Mouse (Mus musculus) heart, postnatal 10 days (tissue): Measurements from ENCODE around the gene Tvp23b. TPM values are rescaled to one million over a fixed set of nuclear protein-coding genes. Genes with fewer than 3 reads are reported as not detected.

ENCODE experiments used
- DNase-seq, 2 experiments: peaks; one replicate each; pipeline ENCODE4 v3.0.0; 2021
- intact Hi-C: fragments of 180-260 bp; cut with DNase I; formaldehyde crosslinking; loops from one replicate; pipeline ENCODE4 v1.15.1; 2025
- total RNA-seq, 2 experiments: library from RNA; stranded (reverse); gene quantifications; 2 replicates each; pipeline ENCODE4 v1.2.3; 2021

Tvp23b gene
- total RNA-seq, result 10 to 100 TPM; 18.4 to 24.4 TPM

DNA sequence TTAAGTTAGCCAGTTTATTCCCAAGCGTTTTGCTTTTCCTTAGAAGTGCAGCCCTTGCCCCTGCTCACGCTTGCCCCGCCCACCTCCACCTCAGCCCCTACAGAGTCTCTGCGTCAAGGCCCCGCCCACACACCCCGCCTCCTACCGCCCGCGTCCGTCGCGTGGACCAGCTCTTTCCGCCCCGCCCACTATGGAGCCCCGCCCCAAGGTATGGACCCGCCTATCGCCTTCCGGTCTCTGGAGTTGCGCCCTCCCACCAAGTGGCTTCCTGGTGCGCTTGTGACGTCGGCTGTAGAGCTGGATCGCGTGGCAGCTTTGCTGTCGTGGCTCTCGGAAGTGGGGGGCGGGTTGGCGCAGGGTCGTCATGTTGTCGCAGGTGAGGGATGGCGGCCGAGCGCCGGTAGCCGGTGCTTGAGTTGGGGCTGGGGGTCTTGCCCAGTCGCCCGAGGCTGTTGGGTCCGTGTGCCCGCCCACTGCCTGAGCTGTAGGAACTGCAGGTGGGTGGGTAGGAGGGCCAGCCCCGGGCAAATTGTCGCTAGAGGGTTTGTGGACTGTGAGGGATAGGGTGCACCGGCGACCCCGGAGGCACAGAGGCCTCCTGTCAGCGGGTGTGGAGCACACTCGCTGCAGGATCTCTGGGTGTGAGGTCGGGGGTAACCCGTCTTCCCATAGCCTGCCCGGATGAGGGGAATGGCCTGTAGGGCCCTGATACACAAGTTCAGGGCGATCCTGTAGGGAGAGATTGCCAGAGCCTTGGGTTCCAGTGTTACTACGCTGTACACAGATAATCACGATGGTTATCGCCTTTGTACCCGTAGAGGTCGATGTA is at the start of gene Tvp23b:
Tvp23b (plus strand) TSS at position 236 of the 829 bp plus-strand sequence.
- peak; percentile 99 for DNase-seq
- intact Hi-C loops, result no loop called here

DNA sequence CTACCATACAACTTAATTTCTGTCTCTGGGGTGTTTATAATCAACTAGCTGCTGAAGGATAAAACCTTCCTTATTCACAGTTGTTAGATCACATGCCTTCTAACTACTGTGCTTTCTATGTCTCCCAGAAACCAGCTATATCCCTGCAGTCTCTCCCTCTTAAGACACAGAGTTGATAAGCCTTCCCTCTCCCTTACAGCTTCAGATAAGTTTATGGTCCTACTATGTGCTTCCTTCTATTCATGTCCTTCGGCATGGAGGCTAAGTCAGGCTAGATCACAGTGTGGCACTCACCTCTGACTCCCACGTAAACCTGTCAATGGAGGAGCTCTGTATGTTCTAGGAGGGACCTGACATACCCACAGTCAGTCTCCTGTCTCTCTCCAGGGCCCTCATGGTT is 48.9 kb upstream of the Tvp23b start:
- no peak for DNase-seq
- intact Hi-C loops, result no loop called here

DNA sequence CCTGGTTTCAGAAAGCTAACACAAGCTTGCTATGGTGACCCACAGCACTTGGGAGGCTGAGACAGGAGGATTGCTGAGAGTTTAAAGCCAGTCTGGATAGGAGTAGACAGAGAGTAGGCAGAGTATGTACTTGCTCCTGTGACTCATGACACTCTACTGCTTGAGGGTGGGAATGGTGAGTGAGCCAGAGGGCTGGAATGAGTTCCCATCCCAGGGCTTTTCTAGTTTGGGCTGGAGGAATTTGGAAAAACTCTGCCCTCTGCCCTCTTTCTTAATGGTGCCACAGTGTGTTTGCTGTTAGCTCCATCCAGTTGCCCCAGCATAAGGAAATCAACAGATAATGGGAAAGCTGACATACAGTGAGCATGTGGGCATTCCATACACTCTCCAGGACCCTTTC is 47.3 kb upstream of the Tvp23b start:
- intact Hi-C loops, result no loop called here
- no peak for DNase-seq

DNA sequence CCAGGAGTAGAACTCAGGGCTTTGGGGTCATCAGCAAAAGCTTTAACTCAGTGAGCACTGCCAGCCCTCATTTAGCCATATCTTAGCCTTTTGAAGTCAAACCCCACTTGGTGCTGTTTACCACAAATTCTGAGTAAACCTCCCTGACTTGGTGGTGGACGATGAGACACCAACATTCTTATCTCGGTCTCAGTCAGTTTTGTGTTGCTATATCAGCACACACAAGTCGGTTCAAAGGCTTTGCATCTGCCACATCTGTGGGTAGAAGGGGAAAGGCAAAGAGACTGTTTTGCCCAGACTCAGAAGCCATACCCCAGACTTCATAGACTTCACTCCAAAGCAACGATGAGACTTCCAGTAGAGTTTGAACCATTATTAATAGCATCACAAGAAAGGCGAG is 34.7 kb upstream of the Tvp23b start:
- intact Hi-C loops, result no loop called here
- no peak for DNase-seq

DNA sequence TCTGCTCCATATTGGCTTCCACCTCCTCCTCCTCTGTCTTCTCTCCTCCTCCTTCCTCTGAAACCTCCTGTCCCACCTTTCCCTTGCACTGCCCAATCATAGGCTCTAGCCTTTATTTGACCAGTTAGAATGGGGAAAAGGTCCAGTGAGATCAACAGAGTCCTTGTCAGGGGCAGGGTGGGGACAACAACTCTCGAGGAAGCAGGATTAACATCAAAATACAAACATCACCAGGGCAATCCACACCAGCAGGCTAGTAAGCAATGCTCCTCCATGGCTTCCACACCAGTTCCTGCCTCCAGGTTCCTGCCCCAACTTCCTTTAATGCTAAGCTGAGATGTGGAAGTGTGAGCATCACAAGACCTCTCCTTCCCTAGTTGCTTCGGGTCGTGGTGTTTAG is 33.5 kb upstream of the Tvp23b start:
- intact Hi-C loops, result no loop called here
- no peak for DNase-seq

DNA sequence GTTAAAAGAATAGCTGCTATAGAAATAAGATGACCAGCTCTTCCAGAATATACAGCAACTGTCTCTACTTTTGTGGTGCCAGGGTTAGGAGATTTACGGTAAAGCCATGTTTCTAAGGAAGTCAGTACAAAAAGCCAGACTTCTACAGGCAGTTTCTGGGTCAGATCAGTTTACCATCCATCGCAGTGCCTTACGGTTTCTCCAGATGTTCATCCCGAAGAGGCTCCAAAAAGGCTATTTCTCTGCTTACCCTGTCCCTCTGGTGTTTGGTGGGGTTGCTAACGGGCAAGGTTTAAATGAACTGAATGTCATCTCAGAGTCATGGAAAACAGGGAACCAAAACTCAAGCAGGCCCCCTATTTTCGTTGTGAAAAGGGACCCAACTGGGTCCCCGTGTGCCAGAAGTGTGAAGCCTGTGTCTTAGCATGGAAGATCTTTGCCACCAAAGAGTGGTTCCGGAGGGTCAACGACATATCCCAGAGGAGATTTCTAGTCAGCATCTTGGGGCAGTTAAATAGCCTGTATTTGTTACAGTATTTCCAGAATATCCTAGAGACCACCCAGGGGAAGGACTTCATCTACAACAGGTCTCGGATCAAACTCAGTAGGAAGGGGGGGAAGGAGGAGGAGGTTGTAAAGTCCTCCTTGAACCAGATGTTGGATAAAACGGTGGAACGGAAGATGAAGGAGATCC is 32.1 kb upstream of the Tvp23b start, which contains the start of gene Fbxw10:
Fbxw10 (plus strand) TSS at position 109 of the 694 bp plus-strand sequence.
- DNase-seq, result peak; percentile 29 to 35
- intact Hi-C loops, result no loop called here

DNA sequence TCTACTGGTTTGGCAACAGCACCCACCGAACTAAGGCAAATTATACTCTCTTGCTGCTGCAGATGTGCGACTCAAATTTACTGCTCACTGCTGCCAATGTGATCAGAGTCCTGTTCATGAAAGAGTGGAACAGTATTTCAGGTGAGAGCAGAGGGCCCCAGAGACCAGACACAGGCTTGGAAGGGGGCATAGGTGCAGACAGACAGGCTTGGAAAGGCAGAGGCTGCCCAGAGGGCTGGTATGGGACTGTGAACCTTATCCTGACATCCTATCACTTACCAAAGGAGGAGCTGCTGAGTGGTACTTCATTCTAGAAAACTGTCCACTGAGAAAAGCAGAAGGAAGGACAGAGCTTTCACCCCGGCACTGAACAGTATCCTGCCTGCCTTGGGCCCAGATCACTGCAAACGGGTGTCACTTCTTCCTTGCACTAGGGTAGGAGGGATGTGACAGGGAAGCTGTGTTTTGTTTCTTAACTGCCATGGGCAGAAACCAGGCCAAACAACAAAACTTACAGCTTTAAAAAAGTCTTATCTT is 31.5 kb upstream of the Tvp23b start:
- intact Hi-C loops, result no loop called here
- DNase-seq, result peak; percentile 18 to 19

DNA sequence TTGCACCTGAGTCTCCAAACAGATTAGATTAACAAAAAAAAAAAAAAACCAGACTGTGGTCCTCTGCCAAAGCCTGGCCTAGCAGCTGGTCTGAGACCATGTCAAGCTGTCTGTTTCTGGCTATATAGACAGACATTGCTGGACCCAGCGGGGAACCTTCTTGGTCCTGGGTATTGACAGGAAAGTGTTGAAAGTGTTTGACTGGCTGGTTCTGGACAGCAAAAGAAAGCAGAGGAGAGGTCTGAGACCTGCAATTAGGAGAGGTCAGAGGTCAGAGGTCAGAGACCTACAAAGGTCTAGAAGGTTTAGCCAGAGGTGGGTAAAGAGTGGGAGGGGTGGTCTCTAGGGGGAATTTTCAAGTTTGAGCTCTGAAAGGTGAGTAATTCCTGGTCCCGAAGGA is 31.0 kb upstream of the Tvp23b start:
- intact Hi-C loops, result no loop called here
- DNase-seq, result no peak

DNA sequence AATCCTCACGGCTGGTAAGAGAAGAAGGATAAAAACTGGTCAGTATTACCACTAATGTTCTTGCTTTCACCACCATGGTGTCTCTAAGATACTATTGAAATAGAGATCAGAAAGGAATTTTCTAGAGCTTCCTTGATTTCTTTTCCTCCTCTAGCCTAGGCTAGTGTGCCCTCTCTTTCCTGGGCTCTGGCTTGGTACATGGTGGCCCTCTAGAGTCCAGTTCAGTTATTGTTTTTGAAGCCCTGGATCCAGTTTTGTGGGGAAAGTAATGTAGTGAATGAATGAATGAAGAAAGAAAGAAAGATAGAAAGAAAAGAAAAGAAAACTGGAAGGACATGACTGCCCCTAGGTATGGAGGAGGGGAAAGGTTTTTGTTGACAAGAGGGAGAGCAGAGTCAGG is 28.1 kb upstream of the Tvp23b start:
- intact Hi-C loops, result loop anchor here (1.0 to 5.0 kb wide), 2 partner anchors 95 to 109 kb away; no protein-coding TSS in a partner anchor
- peak; percentile 34 to 48 for DNase-seq

DNA sequence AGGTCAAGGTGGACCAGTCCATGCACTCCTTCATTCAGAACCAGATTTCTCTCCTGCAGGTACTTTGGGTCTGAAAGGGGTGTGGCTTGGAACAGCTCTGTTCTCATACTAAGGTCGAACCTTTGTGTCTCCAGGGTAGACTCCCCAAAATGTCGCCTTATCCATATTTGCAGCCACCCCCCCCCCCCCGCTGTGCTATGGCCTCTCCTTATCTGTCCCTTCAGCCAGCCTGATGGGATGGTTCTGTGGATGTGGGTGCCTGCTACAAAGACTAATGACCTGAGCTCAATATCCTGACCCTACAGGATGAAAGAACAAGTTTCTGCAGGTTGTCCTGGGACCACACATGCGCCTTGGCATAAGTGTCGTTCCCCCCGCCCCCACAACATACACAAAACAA is 25.9 kb upstream of the Tvp23b start:
- intact Hi-C loops, result loop anchor here (5.0 kb wide), 1 partner anchor 111 kb away; no protein-coding TSS in a partner anchor
- DNase-seq, result no peak

DNA sequence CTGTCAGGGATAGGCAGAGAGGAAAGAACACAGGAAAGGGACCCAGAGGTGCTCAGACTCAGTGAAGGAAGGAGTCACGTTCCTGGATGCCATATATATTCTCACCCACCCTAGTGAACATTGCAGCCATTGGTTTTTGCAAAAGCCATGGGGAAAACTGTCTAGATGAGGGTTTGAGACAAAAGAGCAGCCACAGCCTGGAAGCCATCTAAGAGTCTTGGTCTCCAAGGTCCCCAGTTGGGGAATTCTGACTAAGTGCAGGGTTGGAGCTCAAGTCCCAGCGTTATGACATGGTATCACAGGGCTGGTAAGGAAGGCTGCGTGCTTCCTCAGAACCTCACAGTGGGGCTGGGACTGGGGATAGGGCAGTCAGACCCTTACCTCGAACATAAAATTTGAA is 13.7 kb upstream of the Tvp23b start:
- intact Hi-C loops, result no loop called here
- no peak for DNase-seq

DNA sequence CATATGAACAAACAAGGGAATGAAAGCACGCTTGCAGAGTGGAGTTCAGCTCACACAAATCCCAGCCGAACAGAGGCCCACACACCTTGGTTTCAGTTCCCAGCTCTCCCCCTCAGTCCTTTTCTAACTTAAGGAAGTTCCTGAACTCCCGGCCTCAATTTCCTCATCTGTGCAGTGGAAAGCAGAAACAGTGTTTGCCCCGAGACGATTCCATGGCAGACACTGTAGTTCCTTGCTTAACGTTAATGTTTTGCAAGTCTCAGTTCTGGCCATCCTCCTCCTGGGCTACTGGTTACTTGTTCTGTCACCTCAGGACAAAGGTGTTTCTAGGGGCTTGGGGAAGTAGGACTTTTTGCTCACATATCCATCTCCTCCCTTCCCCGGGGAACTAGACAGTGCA is 12.6 kb upstream of the Tvp23b start:
- intact Hi-C loops, result no loop called here
- DNase-seq, result no peak

DNA sequence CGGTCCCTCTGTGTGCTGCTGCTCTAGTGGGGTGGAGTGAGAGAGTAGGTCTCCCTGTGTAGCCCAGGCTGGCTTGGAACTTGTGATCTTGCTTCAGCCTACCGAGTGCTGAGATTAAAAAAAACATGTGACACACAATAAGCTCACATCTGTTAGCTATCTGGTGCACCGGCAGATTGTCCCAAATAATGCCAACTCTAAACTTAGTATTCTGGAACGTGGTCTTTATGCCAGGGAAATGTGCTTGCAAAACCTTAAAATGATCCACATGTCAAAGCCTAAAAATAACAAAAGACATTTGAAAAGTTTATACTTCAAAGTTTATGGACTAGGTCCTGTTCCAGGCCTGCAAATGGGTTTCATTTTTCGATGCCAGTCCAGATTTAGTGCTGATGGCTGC is 10.1 kb upstream of the Tvp23b start:
- intact Hi-C loops, result no loop called here
- no peak for DNase-seq

DNA sequence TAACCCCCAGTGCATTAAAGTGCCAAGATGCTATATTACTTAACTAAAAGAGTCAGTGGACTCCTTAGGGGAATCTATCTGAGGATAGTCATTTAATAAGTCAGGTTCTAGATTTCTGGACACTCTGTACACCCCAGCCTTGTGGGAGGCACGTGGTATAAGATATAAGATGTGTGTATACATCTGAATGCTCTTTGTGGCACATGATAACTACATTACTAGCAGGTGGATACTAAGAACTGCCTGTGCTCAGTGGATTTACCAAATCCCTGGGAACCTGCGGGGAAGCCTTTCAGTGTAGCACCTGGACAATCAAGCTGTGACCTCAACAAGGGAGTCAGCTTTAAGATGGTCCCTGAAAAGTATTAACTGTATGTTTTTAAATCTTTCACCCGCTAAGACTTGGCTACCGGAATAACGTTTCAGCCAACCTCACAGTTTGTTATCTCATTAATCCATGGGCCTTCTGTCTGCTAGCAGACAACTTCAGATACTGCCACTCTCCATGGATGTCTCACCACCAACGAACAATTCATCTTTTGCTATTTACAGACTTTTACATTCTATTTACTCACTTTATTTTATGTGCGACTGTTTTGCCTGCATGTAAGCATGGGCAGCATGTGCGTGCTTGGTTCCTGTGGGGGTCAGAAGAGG is 9.4 kb upstream of the Tvp23b start:
- DNase-seq, result no peak
- intact Hi-C loops, result no loop called here

DNA sequence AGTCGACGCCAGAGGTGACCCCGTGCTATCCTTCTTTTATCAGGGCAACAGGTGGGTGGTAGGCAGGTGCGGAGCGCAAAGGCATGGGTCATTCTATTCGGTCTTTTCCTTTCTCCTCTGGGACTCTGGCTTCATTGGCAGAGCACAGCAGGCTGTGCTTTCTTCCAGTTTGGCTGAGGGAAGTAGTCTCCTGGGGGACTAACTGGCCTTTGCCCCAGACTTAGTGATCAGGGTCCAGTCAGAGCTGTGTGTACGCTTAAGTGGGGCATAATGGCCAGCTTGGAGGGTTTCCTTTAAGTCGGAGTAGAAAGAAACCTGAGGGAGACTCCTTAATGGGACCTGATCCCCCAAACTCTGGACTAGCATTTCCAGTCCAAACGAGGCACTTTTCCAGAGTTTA is 5.8 kb upstream of the Tvp23b start:
- intact Hi-C loops, result no loop called here
- no peak for DNase-seq

DNA sequence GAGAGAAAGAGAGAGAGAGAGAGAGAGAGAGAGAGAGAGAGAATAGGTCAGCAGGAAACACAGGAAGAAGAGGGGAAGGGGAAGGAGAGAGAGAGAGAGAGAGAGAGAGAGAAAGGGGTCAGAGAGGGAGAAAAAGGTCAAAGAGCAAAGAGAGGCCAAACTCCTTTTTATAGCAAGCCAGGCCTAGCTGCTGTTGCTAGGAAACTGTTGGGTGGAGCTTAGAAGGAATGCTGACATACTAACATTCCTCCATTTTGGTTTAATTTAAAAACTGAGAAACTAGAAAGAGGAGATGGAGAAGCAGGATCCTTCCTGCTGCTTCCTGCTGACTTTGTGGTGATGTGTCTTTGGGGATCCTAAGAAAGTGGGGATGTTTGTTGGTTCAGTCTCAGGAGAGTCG is 3.6 kb upstream of the Tvp23b start:
- no peak for DNase-seq
- intact Hi-C loops, result loop anchor here (2.0 kb wide), 1 partner anchor 55 kb away; the partner anchor contains the start of gene Trim16

DNA sequence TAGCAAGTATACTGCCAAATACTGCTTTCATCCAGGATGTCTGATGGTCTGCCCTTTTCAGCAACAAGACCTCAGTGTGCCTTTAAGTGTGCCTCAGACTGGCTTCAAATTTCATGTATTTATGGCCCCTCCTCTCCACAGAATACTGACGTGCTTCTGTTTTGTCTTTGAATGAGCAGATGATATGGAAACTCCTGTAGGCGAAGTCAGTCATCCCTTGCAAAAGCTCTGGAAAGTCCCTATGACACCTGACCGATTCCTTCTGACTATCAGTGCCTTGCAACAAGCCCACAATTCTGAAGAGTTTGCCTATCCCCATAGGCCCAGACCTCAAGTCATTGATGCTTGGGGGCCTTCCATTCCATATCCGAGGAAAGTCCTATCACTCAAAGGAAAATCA is 2.8 kb upstream of the Tvp23b start:
- intact Hi-C loops, result loop anchor here (2.0 kb wide), 1 partner anchor 56 kb away; the partner anchor contains the start of gene Trim16

DNA sequence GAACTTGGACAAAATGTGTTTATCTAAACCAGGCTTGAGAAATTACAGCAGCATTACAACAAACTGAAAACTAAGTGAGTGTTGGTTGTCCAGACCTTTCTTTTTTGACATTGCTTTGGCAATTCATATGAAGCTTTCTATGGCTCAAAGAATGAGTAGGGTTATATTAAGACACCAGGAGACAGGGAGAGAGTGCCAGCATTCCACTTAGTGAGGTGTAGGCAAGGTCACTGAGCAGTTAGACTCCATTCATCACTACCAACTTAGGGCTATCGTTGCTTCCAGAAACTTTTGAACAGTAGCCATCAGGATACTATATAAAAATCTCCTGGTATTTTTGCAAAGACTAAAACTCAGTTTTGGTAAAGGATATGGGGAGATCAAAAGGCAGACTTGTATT is 1.9 kb upstream of the Tvp23b start:
- peak; percentile 51 to 57 for DNase-seq
- intact Hi-C loops, result loop anchor here (2.0 kb wide), 1 partner anchor 57 kb away; the partner anchor contains the start of gene Trim16

More for the DNA sequence above, 2.8 kb upstream of the Tvp23b start:
- no peak for DNase-seq

DNA sequence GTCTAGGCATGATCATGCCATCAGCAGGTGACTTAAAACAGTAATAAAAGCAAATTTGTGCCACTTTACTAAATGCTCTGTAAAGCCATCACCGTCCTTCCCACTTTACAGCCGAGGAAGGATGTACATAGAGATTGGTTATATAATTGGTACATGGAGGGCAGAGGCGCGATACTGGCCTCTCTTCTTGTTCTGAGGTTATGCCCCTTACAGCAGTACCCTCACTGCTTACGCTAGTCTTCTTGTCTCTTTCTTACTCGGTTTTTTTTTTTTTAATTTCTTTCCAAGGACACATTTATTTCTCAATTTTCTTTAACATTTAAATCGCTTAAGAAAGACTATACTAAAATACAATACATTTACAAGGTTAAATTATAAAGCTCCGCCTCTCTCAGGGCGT is 527 bp upstream of the Tvp23b start:
- intact Hi-C loops, result no loop called here
- DNase-seq, result peak in 1 of 2 experiments; percentile 22

DNA sequence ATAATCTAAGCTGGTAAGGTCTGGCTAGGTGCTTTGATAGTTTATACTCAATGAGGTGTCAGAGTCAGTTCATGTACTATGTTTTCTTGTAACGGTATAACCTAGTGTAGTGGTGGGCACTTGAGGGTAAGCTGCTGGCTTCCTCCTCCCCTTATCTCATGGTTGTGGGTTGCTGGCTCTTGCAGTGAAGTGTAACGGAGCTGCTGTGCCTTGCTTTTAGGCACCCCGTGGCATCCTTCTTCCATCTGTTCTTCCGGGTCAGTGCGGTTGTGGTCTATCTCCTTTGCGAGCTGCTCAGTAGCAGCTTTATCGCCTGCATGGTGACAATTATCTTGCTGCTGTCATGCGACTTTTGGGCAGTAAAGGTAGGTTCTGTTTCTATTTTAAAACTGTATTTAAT is 4.2 kb downstream of the Tvp23b start:
- intact Hi-C loops, result no loop called here
- no peak for DNase-seq

DNA sequence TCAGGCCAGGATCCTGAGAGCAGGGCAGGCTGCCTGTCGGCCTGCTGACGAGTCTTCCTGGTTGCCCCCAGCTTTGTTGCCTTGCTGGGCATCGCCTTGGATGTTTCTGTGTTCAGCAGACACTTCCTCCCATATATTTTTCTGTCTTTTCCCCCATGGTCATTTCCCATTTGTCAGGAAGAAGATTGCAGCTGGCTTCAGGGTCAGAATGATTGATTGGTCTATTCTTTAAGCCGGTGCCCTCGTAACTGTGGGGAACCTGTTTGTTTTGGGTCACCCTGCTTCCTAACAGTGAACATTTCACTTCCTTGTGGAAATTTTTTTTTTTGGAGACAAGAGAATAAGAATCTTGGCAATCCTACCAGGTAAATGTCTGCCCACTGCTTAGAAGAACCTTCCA is 6.1 kb downstream of the Tvp23b start:
- DNase-seq, result no peak
- intact Hi-C loops, result no loop called here
